Mouse (Mus musculus): ENCODE measurements around the gene Neurl2. TPM values are rescaled to one million over a fixed set of nuclear protein-coding genes. Genes with fewer than 3 reads are reported as not detected.
"Not testable (repeated sequence)": the region's sequence is repeated elsewhere in the genome, so short reads cannot be mapped to it uniquely, and the experiment has no call there.

Gene Neurl2
- polyA plus RNA-seq, 1 experiment from 2014 or later, result 1.5 TPM

GRCm38 (mm10) chr2:164868491-164868890 lies 35.2 kb upstream of the Neurl2 start:
- Histone ChIP-seq H3K4me3 (replicated peaks) (no peak overlapping the region), H3K9me3 (replicated peaks) (no peaks in the 10 kb centered on the region), H3K36me3 (replicated peaks) (no peaks in the 10 kb centered on the region), H3K27ac (replicated peaks) (no peak overlapping the region), H3K4me2 (no peak overlapping the region), H3K9ac (no peak overlapping the region), H3K4me1 (replicated peaks) (peaks cover 12% of the 10 kb centered on the region), H3K27me3 (no peaks in the 10 kb centered on the region)
- WGBS (ENCODE audit: insufficient replicate concordance), result 36% methylated on average over 7 of the region's 7 CpGs
- peak; percentile 30 for ATAC-seq (ENCODE audit: insufficient read depth)

- Histone ChIP-seq H3K4me3 (replicated peaks) (no peak overlapping the region), H3K27me3 (no peaks in the 10 kb centered on the region), H3K9me3 (replicated peaks) (no peaks in the 10 kb centered on the region), H3K9ac (no peak overlapping the region), H3K4me2 (no peak overlapping the region), H3K36me3 (replicated peaks) (no peaks in the 10 kb centered on the region), H3K27ac (replicated peaks) (no peak overlapping the region; the same call in 1 of the 2 replicates), H3K4me1 (replicated peaks) (peaks cover 16% of the 10 kb centered on the region)
- 88% methylated on average over 7 of the region's 7 CpGs for WGBS (ENCODE audit: insufficient replicate concordance)
- ATAC-seq (ENCODE audit: insufficient read depth), result no peak
These were observed 34.3 kb upstream of the Neurl2 start for GRCm38 (mm10) chr2:164867566-164867965.

- Histone ChIP-seq H3K36me3 (replicated peaks) (no peaks in the 10 kb centered on the region), H3K4me2 (no peak overlapping the region), H3K27ac (replicated peaks) (peak overlapping the region; percentile 51; the same call in 1 of the 2 replicates), H3K4me1 (replicated peaks) (peaks cover 21% of the 10 kb centered on the region), H3K4me3 (replicated peaks) (no peak overlapping the region), H3K27me3 (no peaks in the 10 kb centered on the region; the same call in 1 of the 2 replicates), H3K9me3 (replicated peaks) (no peaks in the 10 kb centered on the region), H3K9ac (no peak overlapping the region)
- WGBS (ENCODE audit: insufficient replicate concordance), result 39% methylated on average over 16 of the region's 16 CpGs
- peak; percentile 38; the same call in 1 of the 2 replicates for ATAC-seq (ENCODE audit: insufficient read depth)
These were observed 33.7 kb upstream of the Neurl2 start for GRCm38 (mm10) chr2:164866741-164867551.

- Histone ChIP-seq H3K9ac (no peak overlapping the region), H3K9me3 (replicated peaks) (no peaks in the 10 kb centered on the region), H3K4me3 (replicated peaks) (no peak overlapping the region), H3K4me2 (no peak overlapping the region), H3K27ac (replicated peaks) (no peak overlapping the region), H3K27me3 (peaks cover 7% of the 10 kb centered on the region), H3K36me3 (replicated peaks) (no peaks in the 10 kb centered on the region), H3K4me1 (replicated peaks) (peaks cover 30% of the 10 kb centered on the region)
- 20% methylated on average over 4 of the region's 4 CpGs for WGBS (ENCODE audit: insufficient replicate concordance)
- ATAC-seq (ENCODE audit: insufficient read depth), result no peak
These were observed 31.3 kb upstream of the Neurl2 start for GRCm38 (mm10) chr2:164864593-164864992.

GRCm38 (mm10) chr2:164863411-164863810 lies 30.2 kb upstream of the Neurl2 start:
- not testable (repeated sequence) for ATAC-seq (ENCODE audit: insufficient read depth); H3K9me3 ChIP-seq (replicated peaks); H3K27ac ChIP-seq (replicated peaks); H3K36me3 ChIP-seq (replicated peaks); H3K9ac ChIP-seq; H3K4me2 ChIP-seq; H3K4me3 ChIP-seq (replicated peaks)
- H3K4me1 ChIP-seq (replicated peaks), result peaks cover 35% of the 10 kb centered on the region
- peaks cover 19% of the 10 kb centered on the region for H3K27me3 ChIP-seq
- 85% methylated on average over 9 of the region's 9 CpGs for WGBS (ENCODE audit: insufficient replicate concordance)

- no peak overlapping the region for H3K4me2 ChIP-seq
- 36% methylated on average over 9 of the region's 9 CpGs for WGBS (ENCODE audit: insufficient replicate concordance)
- peaks cover 30% of the 10 kb centered on the region for H3K27me3 ChIP-seq
- H3K9me3 ChIP-seq (replicated peaks), result no peaks in the 10 kb centered on the region
- H3K9ac ChIP-seq, result no peak overlapping the region
- ATAC-seq (ENCODE audit: insufficient read depth), result no peak
- H3K4me3 ChIP-seq (replicated peaks), result no peak overlapping the region
- peaks cover 42% of the 10 kb centered on the region for H3K4me1 ChIP-seq (replicated peaks)
- H3K36me3 ChIP-seq (replicated peaks), result no peaks in the 10 kb centered on the region
- H3K27ac ChIP-seq (replicated peaks), result peak overlapping the region; percentile 38
These were observed 29.1 kb upstream of the Neurl2 start for GRCm38 (mm10) chr2:164862179-164862861.

- ATAC-seq (ENCODE audit: insufficient read depth), result no peak
- peaks cover 42% of the 10 kb centered on the region for H3K27me3 ChIP-seq
- 51% methylated on average over 4 of the region's 4 CpGs for WGBS (ENCODE audit: insufficient replicate concordance)
- H3K4me2 ChIP-seq, result no peak overlapping the region
- H3K9me3 ChIP-seq (replicated peaks), result no peaks in the 10 kb centered on the region
- H3K9ac ChIP-seq, result no peak overlapping the region
- H3K27ac ChIP-seq (replicated peaks), result no peak overlapping the region
- peaks cover 48% of the 10 kb centered on the region for H3K4me1 ChIP-seq (replicated peaks)
- no peaks in the 10 kb centered on the region for H3K36me3 ChIP-seq (replicated peaks)
- H3K4me3 ChIP-seq (replicated peaks), result no peak overlapping the region
These were observed 27.8 kb upstream of the Neurl2 start for GRCm38 (mm10) chr2:164861094-164861493.

GRCm38 (mm10) chr2:164859640-164860432 lies 26.6 kb upstream of the Neurl2 start:
- Histone ChIP-seq H3K36me3 (replicated peaks) (no peaks in the 10 kb centered on the region), H3K4me2 (peak overlapping the region; percentile 18; the same call in 1 of the 2 replicates), H3K4me3 (replicated peaks) (no peak overlapping the region), H3K4me1 (replicated peaks) (peaks cover 47% of the 10 kb centered on the region), H3K27ac (replicated peaks) (peak overlapping the region; percentile 48; the same call in 1 of the 2 replicates), H3K9ac (no peak overlapping the region), H3K9me3 (replicated peaks) (no peaks in the 10 kb centered on the region), H3K27me3 (peaks cover 55% of the 10 kb centered on the region)
- WGBS (ENCODE audit: insufficient replicate concordance), result 34% methylated on average over 9 of the region's 9 CpGs
- ATAC-seq (ENCODE audit: insufficient read depth), result peak; percentile 69

GRCm38 (mm10) chr2:164859155-164859554 lies 25.9 kb upstream of the Neurl2 start:
- H3K27ac ChIP-seq (replicated peaks), result 0 out of 2 replicates have a peak overlapping the region, but pooled peaks have one; percentile 48

GRCm38 (mm10) chr2:164857842-164858553 lies 24.7 kb upstream of the Neurl2 start:
- no peak for ATAC-seq (ENCODE audit: insufficient read depth)
- H3K27me3 ChIP-seq, result peaks cover 65% of the 10 kb centered on the region
- peak overlapping the region; percentile 67 for H3K4me2 ChIP-seq
- no peaks in the 10 kb centered on the region for H3K36me3 ChIP-seq (replicated peaks)
- no peak overlapping the region for H3K9ac ChIP-seq
- H3K27ac ChIP-seq (replicated peaks), result no peak overlapping the region
- 7% methylated on average over 19 of the region's 19 CpGs for WGBS (ENCODE audit: insufficient replicate concordance)
- peaks cover 41% of the 10 kb centered on the region for H3K4me1 ChIP-seq (replicated peaks)
- H3K4me3 ChIP-seq (replicated peaks), result peak overlapping the region; percentile 48
- H3K9me3 ChIP-seq (replicated peaks), result no peaks in the 10 kb centered on the region

More at GRCm38 (mm10) chr2:164859155-164859554, 25.9 kb upstream of the Neurl2 start:
- H3K4me3 ChIP-seq (replicated peaks), result no peak overlapping the region
- no peak overlapping the region for H3K9ac ChIP-seq
- no peaks in the 10 kb centered on the region for H3K36me3 ChIP-seq (replicated peaks)
- H3K9me3 ChIP-seq (replicated peaks), result no peaks in the 10 kb centered on the region
- ATAC-seq (ENCODE audit: insufficient read depth), result no peak; the same call in 1 of the 2 replicates
- 21% methylated on average over 2 of the region's 2 CpGs for WGBS (ENCODE audit: insufficient replicate concordance)
- peaks cover 41% of the 10 kb centered on the region for H3K4me1 ChIP-seq (replicated peaks)
- H3K4me2 ChIP-seq, result peak overlapping the region; percentile 18; the same call in 1 of the 2 replicates
- peaks cover 61% of the 10 kb centered on the region for H3K27me3 ChIP-seq
